Mouse (Mus musculus) forebrain, embryonic 11.5 days (tissue): Measurements from ENCODE around the gene Mylpf. TPM values are rescaled to one million over a fixed set of nuclear protein-coding genes. Genes with fewer than 3 reads are reported as not detected.
"Not testable (repeated sequence)": the region's sequence is repeated elsewhere in the genome, so short reads cannot be mapped to it uniquely, and the experiment has no call there.

Experiments used
- ATAC-seq: fragments of 200-750 bp; cut with Nextera tagmentation; replicated peaks from 2 replicates; pipeline ENCODE4 v1.8.0; 2017; ENCODE audit warnings: moderate TSS enrichment; ENCODE audit not compliant: low FRiP score
- DNase-seq: peaks from one replicate; pipeline ENCODE4 v3.0.0-alpha.2; 2017; ENCODE audit warnings: low spot score
- H3K27ac ChIP-seq: fragments of 300-500 bp; sonication (generic); 2 replicates; pipeline ENCODE4 v1.5.1; 2014; ENCODE audit warnings: low read depth, low read length
- H3K27me3 ChIP-seq: fragments of 300-500 bp; sonication (generic); 2 replicates; pipeline ENCODE4 v1.6.1; 2014; ENCODE audit warnings: mild to moderate bottlenecking, low read length, mixed read lengths; ENCODE audit not compliant: control insufficient read depth, insufficient read depth
- H3K36me3 ChIP-seq: fragments of 300-500 bp; sonication (generic); 2 replicates; pipeline ENCODE4 v1.6.1; 2014; ENCODE audit warnings: mild to moderate bottlenecking, low read length, moderate library complexity, mixed read lengths; ENCODE audit not compliant: control insufficient read depth, insufficient read depth
- H3K4me1 ChIP-seq: fragments of 300-500 bp; sonication (generic); replicated peaks from 2 replicates; pipeline ENCODE4 v1.6.1; 2014; ENCODE audit warnings: low read length, mixed read lengths; ENCODE audit not compliant: control insufficient read depth, insufficient read depth
- H3K4me2 ChIP-seq: fragments of 300-500 bp; sonication (generic); 2 replicates; pipeline ENCODE4 v1.6.1; 2014; ENCODE audit warnings: low read depth, mild to moderate bottlenecking, low read length, moderate library complexity, mixed read lengths; ENCODE audit not compliant: severe bottlenecking
- H3K4me3 ChIP-seq: fragments of 300-500 bp; sonication (generic); 2 replicates; pipeline ENCODE4 v1.5.1; 2014; ENCODE audit warnings: low read depth, low read length
- H3K9ac ChIP-seq: fragments of 300-500 bp; sonication (generic); 2 replicates; pipeline ENCODE4 v1.6.1; 2014; ENCODE audit warnings: low read length
- H3K9me3 ChIP-seq: fragments of 300-500 bp; sonication (generic); 2 replicates; pipeline ENCODE4 v1.6.1; 2016; ENCODE audit warnings: low read length, mixed read lengths; ENCODE audit not compliant: control insufficient read depth
- WGBS: fragments of 180-500 bp; shearing (Covaris S2); extraction: QIAGEN DNeasy Blood & Tissue Kit; methylation state at CpG from one replicate; pipeline ENCODE4 v1.1.7; 2014; 5-methylcytosine and 5-hydroxymethylcytosine counted together
- polyA plus RNA-seq: library from polyadenylated mRNA; unstranded; fragments of >200 nt; fragmentation: Nextera tagmentation; extraction: Ambion mirVana; gene quantifications from 2 replicates; pipeline ENCODE4 v1.2.1, GENCODE M21; 2014

Mylpf gene
- polyA plus RNA-seq: 11.2 and 11.3 TPM in 2 replicates

GRCm38 (mm10) chr7:127208553-127209438, at the start of gene Mylpf:
Mylpf (plus strand) TSS chr7:127208890.
- Histone ChIP-seq H3K9me3 (no peaks in the 10 kb centered on the region), H3K4me3 (peak within 1 kb of the TSS; percentile 88), H3K9ac (peak within 1 kb of the TSS; percentile 89), H3K27ac (peak within 1 kb of the TSS; percentile 77), H3K36me3 (no peaks in the 10 kb centered on the region; the same call in 1 of the 2 replicates), H3K27me3 (no peaks in the 10 kb centered on the region; the same call in 1 of the 2 replicates), H3K4me2 (peak within 1 kb of the TSS; percentile 99), H3K4me1 (peaks cover 10% of the 10 kb centered on the region; the same call in 1 of the 2 replicates)
- peak; percentile 93 for ATAC-seq
- peak; percentile 96 for DNase-seq
- 0% methylated on average over 33 of the region's 44 CpGs for WGBS

GRCm38 (mm10) chr7:127162546-127162945, 46.1 kb upstream of the Mylpf start:
- Histone ChIP-seq H3K27ac (no peak overlapping the region), H3K4me1 (no peaks in the 10 kb centered on the region), H3K4me2 (no peak overlapping the region), H3K4me3 (no peak overlapping the region), H3K9me3 (no peaks in the 10 kb centered on the region), H3K9ac (no peak overlapping the region), H3K36me3 (no peaks in the 10 kb centered on the region), H3K27me3 (no peaks in the 10 kb centered on the region)
- no peak for ATAC-seq
- WGBS: 90% methylated on average over 5 of the region's 5 CpGs
- no peak for DNase-seq

GRCm38 (mm10) chr7:127164002-127164401, 44.7 kb upstream of the Mylpf start:
- DNase-seq (no peak), ATAC-seq (no peak)

GRCm38 (mm10) chr7:127165607-127166493, 42.8 kb upstream of the Mylpf start:
- Histone ChIP-seq H3K4me3 (no peak overlapping the region), H3K27me3 (no peaks in the 10 kb centered on the region)

More at GRCm38 (mm10) chr7:127164002-127164401, 44.7 kb upstream of the Mylpf start:
- WGBS: 84% methylated on average over 4 of the region's 4 CpGs
- H3K9me3 ChIP-seq: no peaks in the 10 kb centered on the region
- no peak overlapping the region for H3K27ac ChIP-seq
- no peaks in the 10 kb centered on the region for H3K27me3 ChIP-seq
- no peak overlapping the region for H3K9ac ChIP-seq
- H3K4me1 ChIP-seq: no peaks in the 10 kb centered on the region
- H3K36me3 ChIP-seq: no peaks in the 10 kb centered on the region
- H3K4me3 ChIP-seq: no peak overlapping the region
- no peak overlapping the region for H3K4me2 ChIP-seq

GRCm38 (mm10) chr7:127166501-127166900, 42.2 kb upstream of the Mylpf start:
- Histone ChIP-seq H3K4me1 (no peaks in the 10 kb centered on the region), H3K4me3 (no peak overlapping the region), H3K27ac (no peak overlapping the region), H3K4me2 (no peak overlapping the region), H3K9me3 (no peaks in the 10 kb centered on the region), H3K9ac (no peak overlapping the region), H3K27me3 (no peaks in the 10 kb centered on the region), H3K36me3 (no peaks in the 10 kb centered on the region)
- ATAC-seq (no peak), DNase-seq (no peak)
- WGBS: 91% methylated on average over 5 of the region's 5 CpGs

More at GRCm38 (mm10) chr7:127165607-127166493, 42.8 kb upstream of the Mylpf start:
- 87% methylated on average over 12 of the region's 12 CpGs for WGBS
- no peaks in the 10 kb centered on the region for H3K36me3 ChIP-seq
- no peak overlapping the region for H3K9ac ChIP-seq
- H3K9me3 ChIP-seq: no peaks in the 10 kb centered on the region
- H3K4me2 ChIP-seq: no peak overlapping the region
- DNase-seq: no peak
- H3K4me1 ChIP-seq: no peaks in the 10 kb centered on the region
- no peak for ATAC-seq
- no peak overlapping the region for H3K27ac ChIP-seq

GRCm38 (mm10) chr7:127176937-127177336, 31.8 kb upstream of the Mylpf start:
- Histone ChIP-seq H3K36me3 (no peaks in the 10 kb centered on the region), H3K27ac (no peak overlapping the region), H3K9me3 (no peaks in the 10 kb centered on the region), H3K4me3 (no peak overlapping the region), H3K4me1 (no peaks in the 10 kb centered on the region), H3K27me3 (no peaks in the 10 kb centered on the region), H3K9ac (no peak overlapping the region), H3K4me2 (no peak overlapping the region)
- ATAC-seq (no peak), DNase-seq (no peak)
- WGBS: 81% methylated on average over 4 of the region's 4 CpGs

- ATAC-seq: no peak
- WGBS: 87% methylated on average over 2 of the region's 2 CpGs
- no peak overlapping the region for H3K4me3 ChIP-seq
Measured at GRCm38 (mm10) chr7:127180783-127181182, 27.9 kb upstream of the Mylpf start.

GRCm38 (mm10) chr7:127181724-127182123, 27.0 kb upstream of the Mylpf start:
- H3K4me2 ChIP-seq, H3K27ac ChIP-seq, H3K4me3 ChIP-seq, H3K4me1 ChIP-seq, ATAC-seq, DNase-seq, H3K27me3 ChIP-seq, H3K36me3 ChIP-seq, H3K9ac ChIP-seq, H3K9me3 ChIP-seq: not testable (repeated sequence)
- WGBS: 38% methylated on average over 3 of the region's 3 CpGs

More at GRCm38 (mm10) chr7:127180783-127181182, 27.9 kb upstream of the Mylpf start:
- no peak overlapping the region for H3K27ac ChIP-seq
- no peak overlapping the region for H3K4me2 ChIP-seq
- no peak overlapping the region for H3K9ac ChIP-seq
- H3K9me3 ChIP-seq: no peaks in the 10 kb centered on the region
- H3K36me3 ChIP-seq: no peaks in the 10 kb centered on the region
- DNase-seq: no peak
- H3K27me3 ChIP-seq: no peaks in the 10 kb centered on the region
- H3K4me1 ChIP-seq: no peaks in the 10 kb centered on the region
